Mouse (Mus musculus) bone marrow macrophage, adult 2 months (primary cell): ENCODE measurements around the gene Gimd1.

Source experiments
- CTCF ChIP-seq: IDR thresholded peaks from 2 replicates; pipeline ENCODE4 v1.5.1; 2012; ENCODE audit warnings: low read depth, mild to moderate bottlenecking, low read length, moderate library complexity
- POLR2A ChIP-seq: IDR thresholded peaks from 2 replicates; pipeline ENCODE4 v1.6.1; 2012; ENCODE audit warnings: mild to moderate bottlenecking, low read depth, low read length, borderline replicate concordance

DNA sequence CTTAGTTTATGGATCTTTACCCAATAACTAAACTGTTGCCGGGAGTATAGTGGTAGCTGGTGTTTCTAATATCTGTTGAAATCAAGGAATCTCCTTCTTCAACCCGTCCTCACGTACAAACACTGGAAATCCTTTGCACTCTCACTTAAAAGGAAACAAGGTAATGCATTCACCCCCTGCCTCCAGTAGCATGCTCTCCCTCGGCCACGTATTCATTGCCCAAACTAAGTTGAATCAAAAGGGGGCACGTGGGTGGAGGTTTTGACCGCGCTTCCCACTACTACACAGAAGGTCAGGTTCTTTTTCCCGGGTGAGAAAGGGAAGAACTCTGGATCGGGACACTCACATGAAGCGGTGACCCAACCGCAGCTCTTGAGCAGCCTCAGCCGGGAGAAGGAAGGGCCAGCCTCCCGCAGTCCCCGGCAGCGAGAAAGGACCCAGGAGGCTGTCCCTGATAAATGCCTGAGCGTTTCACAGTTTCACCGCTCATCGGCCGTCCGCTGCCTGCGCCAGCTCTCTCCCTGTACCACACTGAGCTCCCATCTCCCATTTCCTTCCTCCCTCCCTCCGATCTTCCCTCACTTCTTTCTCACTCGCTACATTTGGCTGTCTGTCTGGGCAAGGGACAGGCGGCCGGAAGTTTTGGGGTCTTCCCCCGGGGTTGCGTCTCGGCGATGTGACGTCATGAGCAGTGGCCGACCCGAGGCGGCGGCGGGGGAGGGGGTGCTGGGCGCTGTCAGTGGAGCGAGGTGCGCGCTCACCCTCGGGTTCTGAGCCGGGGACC lies 54.0 kb downstream of the Gimd1 start, which contains the start of gene Tbck:
- TF ChIP-seq CTCF (no peak), POLR2A (no peak)
